Mouse (Mus musculus): ENCODE measurements around the gene Tmem116.

Gene Tmem116

GRCm38 (mm10) chr5:121536921-121537555 lies 85.3 kb downstream of the Tmem116 start:
- DNase-seq (ENCODE audit: extremely low spot score, low read depth, low spot score): no peak

- no peak for DNase-seq (ENCODE audit: extremely low spot score, low read depth, low spot score)
These were observed 85.9 kb downstream of the Tmem116 start for GRCm38 (mm10) chr5:121537588-121537987.

- DNase-seq (ENCODE audit: extremely low spot score, low read depth, low spot score): no peak
These were observed 88.4 kb downstream of the Tmem116 start for GRCm38 (mm10) chr5:121540066-121540465.

- no peak for DNase-seq (ENCODE audit: extremely low spot score, low read depth, low spot score)
These were observed 89.5 kb downstream of the Tmem116 start for GRCm38 (mm10) chr5:121541235-121541634.

GRCm38 (mm10) chr5:121543370-121543769 lies 91.7 kb downstream of the Tmem116 start:
- DNase-seq (ENCODE audit: extremely low spot score, low read depth, low spot score): no peak

- no peak for DNase-seq (ENCODE audit: extremely low spot score, low read depth, low spot score)
These were observed 93.5 kb downstream of the Tmem116 start, which contains the start of the genes Adam1a and Gm42878 for GRCm38 (mm10) chr5:121544910-121545792. Adam1a (minus strand) TSS chr5:121545482. Gm42878 (minus strand) TSS chr5:121545482.

GRCm38 (mm10) chr5:121545793-121546529 lies 94.3 kb downstream of the Tmem116 start, which contains the start of gene Mapkapk5:
Mapkapk5 (minus strand) TSS chr5:121545905.
- peak; percentile 93 for DNase-seq (ENCODE audit: extremely low spot score, low read depth, low spot score)

- DNase-seq (ENCODE audit: extremely low spot score, low read depth, low spot score): no peak
These were observed 94.8 kb downstream of the Tmem116 start for GRCm38 (mm10) chr5:121546530-121546895.

- DNase-seq (ENCODE audit: extremely low spot score, low read depth, low spot score): no peak
These were observed 95.4 kb downstream of the Tmem116 start for GRCm38 (mm10) chr5:121547084-121547483.

GRCm38 (mm10) chr5:121549196-121549595 lies 97.5 kb downstream of the Tmem116 start:
- DNase-seq (ENCODE audit: extremely low spot score, low read depth, low spot score): no peak

- no peak for DNase-seq (ENCODE audit: extremely low spot score, low read depth, low spot score)
These were observed 110.7 kb downstream of the Tmem116 start for GRCm38 (mm10) chr5:121562436-121562835.

- peak; percentile 90 for DNase-seq (ENCODE audit: extremely low spot score, low read depth, low spot score)
These were observed 112.8 kb downstream of the Tmem116 start for GRCm38 (mm10) chr5:121564468-121564895.

GRCm38 (mm10) chr5:121566035-121566681 lies 114.5 kb downstream of the Tmem116 start:
- DNase-seq (ENCODE audit: extremely low spot score, low read depth, low spot score): no peak

- no peak for DNase-seq (ENCODE audit: extremely low spot score, low read depth, low spot score)
These were observed 118.3 kb downstream of the Tmem116 start for GRCm38 (mm10) chr5:121569881-121570420.

- DNase-seq (ENCODE audit: extremely low spot score, low read depth, low spot score): no peak
These were observed 119.1 kb downstream of the Tmem116 start for GRCm38 (mm10) chr5:121570787-121571186.

Data from hindlimb bud, embryonic 11.5 days (tissue).